Mouse (Mus musculus) testis, adult 2 months (tissue): Measurements from ENCODE around the gene Cntnap2. TPM values are rescaled to one million over a fixed set of nuclear protein-coding genes. Genes with fewer than 3 reads are reported as not detected.

Experiments used
- H3K27ac ChIP-seq: fragments of 200-500 bp; 2 replicates; pipeline ENCODE4 v1.5.1; 2012; ENCODE audit warnings: low read depth, low read length; ENCODE audit not compliant: control insufficient read depth, insufficient read depth
- H3K27me3 ChIP-seq: fragments of 200-500 bp; 2 replicates; pipeline ENCODE4 v1.6.1; 2012; ENCODE audit warnings: mild to moderate bottlenecking, low read length, moderate library complexity; ENCODE audit not compliant: control insufficient read depth, insufficient read depth
- H3K36me3 ChIP-seq: fragments of 200-500 bp; 2 replicates; pipeline ENCODE4 v1.6.1; 2012; ENCODE audit warnings: mild to moderate bottlenecking, low read length; ENCODE audit not compliant: control insufficient read depth, insufficient read depth
- H3K4me1 ChIP-seq: fragments of 200-500 bp; 2 replicates; pipeline ENCODE4 v1.6.1; 2012; ENCODE audit warnings: low read length; ENCODE audit not compliant: control insufficient read depth, insufficient read depth
- H3K4me3 ChIP-seq: fragments of 200-500 bp; 2 replicates; pipeline ENCODE4 v1.5.1; 2012; ENCODE audit warnings: low read depth, mild to moderate bottlenecking, low read length, moderate library complexity, mixed read lengths; ENCODE audit not compliant: control insufficient read depth
- CTCF ChIP-seq: fragments of 200-500 bp; IDR thresholded peaks from 2 replicates; pipeline ENCODE4 v1.5.1; 2012; ENCODE audit warnings: low read depth, mild to moderate bottlenecking, inconsistent platforms, low read length, moderate library complexity; ENCODE audit not compliant: control insufficient read depth, insufficient read depth, insufficient replicate concordance
- POLR2A ChIP-seq: fragments of 200-500 bp; IDR thresholded peaks from 2 replicates; pipeline ENCODE4 v1.6.1; 2012; ENCODE audit warnings: low read depth, mild to moderate bottlenecking, inconsistent platforms, low read length, moderate library complexity; ENCODE audit not compliant: control insufficient read depth
- polyA plus RNA-seq: library from polyadenylated mRNA; depleted of rRNA; stranded (reverse); fragments of >200 nt; gene quantifications from 2 replicates; pipeline ENCODE4 v1.2.3, GENCODE M21; 2012

The Cntnap2 gene
- polyA plus RNA-seq, 1 experiment: 49.6 TPM

DNA sequence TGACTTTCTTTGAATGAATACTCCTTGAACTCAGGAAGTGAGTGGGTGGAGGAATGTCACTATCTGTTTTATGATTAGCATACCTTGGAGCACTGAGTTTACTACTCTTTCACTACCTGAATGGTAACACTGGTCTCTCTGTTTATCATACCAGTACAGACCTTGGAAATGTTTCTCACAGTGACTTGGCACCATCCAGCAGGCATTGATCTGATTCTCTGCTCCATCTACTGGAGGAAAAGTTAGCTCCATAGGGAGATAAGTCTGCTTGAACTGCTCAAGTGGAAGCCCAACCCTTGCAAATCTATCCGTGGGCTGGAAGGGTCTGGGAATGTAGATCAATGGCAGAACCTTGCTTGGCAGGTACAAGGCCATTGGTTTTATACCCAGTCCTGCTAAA, 2235.3 kb downstream of the Cntnap2 start:
- TF ChIP-seq POLR2A (no peak), CTCF (no peak)
- H3K36me3 ChIP-seq: no peaks in the 10 kb centered on the region
- no peaks in the 10 kb centered on the region for H3K4me1 ChIP-seq
- H3K4me3 ChIP-seq: no peak overlapping the region
- H3K27ac ChIP-seq: no peak overlapping the region
- H3K27me3 ChIP-seq: no peaks in the 10 kb centered on the region

GRCm38 (mm10) chr6:47304848-47305490, 2245.8 kb downstream of the Cntnap2 start:
- Histone ChIP-seq H3K27me3 (no peaks in the 10 kb centered on the region), H3K27ac (no peak overlapping the region)
- TF ChIP-seq POLR2A: no peak
- TF ChIP-seq CTCF: no peak

DNA sequence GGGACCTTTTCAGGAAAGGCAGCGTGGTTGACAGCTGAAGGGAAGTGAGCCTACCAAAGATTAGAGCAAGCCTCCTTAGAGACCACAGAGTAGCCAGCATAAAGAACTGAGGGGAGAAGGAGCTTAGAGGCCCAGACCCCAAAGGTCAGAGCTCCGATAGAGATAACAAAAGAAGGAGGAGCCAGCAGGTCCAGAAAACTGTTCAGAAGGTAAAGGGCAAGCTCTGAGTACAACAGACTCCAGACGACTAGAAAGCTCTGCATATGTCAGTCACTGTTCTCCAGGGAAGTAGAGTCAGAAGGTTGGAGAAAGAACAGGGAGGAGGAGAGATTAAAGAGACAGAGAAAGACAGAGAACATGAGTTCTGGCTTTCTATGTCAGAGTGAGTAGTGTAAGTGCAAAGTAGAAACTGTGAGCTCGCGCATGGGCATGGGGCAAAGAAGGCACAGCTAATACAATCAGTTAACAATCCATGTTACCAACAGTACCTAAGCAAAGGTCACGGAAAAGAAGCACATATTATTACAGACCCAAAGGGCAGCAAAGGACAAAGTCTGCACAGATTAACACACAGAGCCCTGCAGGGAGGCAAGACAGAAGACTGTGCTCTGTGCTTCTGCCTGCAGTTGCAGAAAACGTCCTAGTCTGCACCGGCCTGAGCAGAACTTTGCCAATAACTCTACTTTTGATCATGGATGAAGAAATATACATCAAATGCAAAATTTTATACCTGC, 2247.1 kb downstream of the Cntnap2 start:
- H3K4me1 ChIP-seq: no peaks in the 10 kb centered on the region
- H3K4me3 ChIP-seq: no peak overlapping the region
- no peaks in the 10 kb centered on the region for H3K36me3 ChIP-seq
- H3K27ac ChIP-seq: no peak overlapping the region
- TF ChIP-seq CTCF (no peak), POLR2A (no peak)
- no peaks in the 10 kb centered on the region for H3K27me3 ChIP-seq

More at GRCm38 (mm10) chr6:47304848-47305490, 2245.8 kb downstream of the Cntnap2 start:
- no peaks in the 10 kb centered on the region for H3K4me1 ChIP-seq
- H3K36me3 ChIP-seq: no peaks in the 10 kb centered on the region
- H3K4me3 ChIP-seq: no peak overlapping the region

GRCm38 (mm10) chr6:47306954-47307353, 2247.8 kb downstream of the Cntnap2 start:
- H3K4me1 ChIP-seq: no peaks in the 10 kb centered on the region
- H3K27ac ChIP-seq: no peak overlapping the region
- H3K4me3 ChIP-seq: no peak overlapping the region
- TF ChIP-seq CTCF (no peak), POLR2A (no peak)
- H3K36me3 ChIP-seq: no peaks in the 10 kb centered on the region
- no peaks in the 10 kb centered on the region for H3K27me3 ChIP-seq

DNA sequence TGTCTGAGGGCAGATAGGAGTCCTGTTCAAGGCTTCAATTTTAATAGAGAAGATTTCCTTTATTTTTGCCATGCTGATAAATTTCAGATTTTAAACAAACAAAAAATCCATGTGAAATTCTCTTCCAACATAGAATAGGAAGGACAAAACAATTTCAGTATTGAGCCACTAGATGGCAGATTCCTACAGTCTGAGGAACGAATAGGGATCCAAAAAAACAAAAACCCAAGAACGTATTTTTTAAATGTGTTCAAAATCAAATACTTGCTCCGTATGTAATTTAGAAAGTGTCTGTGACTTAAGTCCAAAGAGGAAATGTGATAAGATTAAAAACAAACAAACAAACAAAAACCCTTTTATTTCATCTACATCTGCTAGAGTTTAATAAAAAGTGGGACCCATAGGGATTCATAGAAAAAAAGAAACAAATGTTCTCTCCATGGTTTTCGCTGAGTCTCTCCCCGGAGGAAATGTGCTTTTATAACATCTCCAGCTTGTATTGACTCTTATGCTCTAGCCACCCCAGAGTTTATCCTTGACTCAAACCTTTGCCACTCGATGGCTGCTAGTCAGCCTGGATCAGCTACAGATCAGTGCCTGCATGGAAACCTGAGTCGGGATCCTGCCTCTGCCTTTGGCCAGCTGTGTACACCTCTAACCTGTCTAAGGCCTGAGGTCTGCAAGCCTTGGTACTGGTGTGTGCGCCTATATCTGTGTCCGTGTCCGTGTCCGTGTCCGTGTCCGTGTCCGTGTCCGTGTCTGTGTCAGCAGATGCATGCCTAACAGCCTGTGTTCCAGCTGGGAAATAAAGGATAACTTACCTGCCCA, 2255.6 kb downstream of the Cntnap2 start:
- no peaks in the 10 kb centered on the region for H3K36me3 ChIP-seq
- H3K4me1 ChIP-seq: no peaks in the 10 kb centered on the region
- no peak overlapping the region for H3K4me3 ChIP-seq
- TF ChIP-seq CTCF (no peak), POLR2A (no peak)
- H3K27ac ChIP-seq: no peak overlapping the region
- no peaks in the 10 kb centered on the region for H3K27me3 ChIP-seq

- Histone ChIP-seq H3K27ac (no peak overlapping the region), H3K27me3 (no peaks in the 10 kb centered on the region), H3K4me1 (no peaks in the 10 kb centered on the region), H3K4me3 (no peak overlapping the region), H3K36me3 (no peaks in the 10 kb centered on the region)
- TF ChIP-seq CTCF (no peak), POLR2A (no peak)
Measured at GRCm38 (mm10) chr6:47315454-47315853, 2256.3 kb downstream of the Cntnap2 start.

GRCm38 (mm10) chr6:47317253-47317652, 2258.1 kb downstream of the Cntnap2 start:
- Histone ChIP-seq H3K27ac (no peak overlapping the region), H3K4me1 (no peaks in the 10 kb centered on the region), H3K27me3 (no peaks in the 10 kb centered on the region), H3K4me3 (no peak overlapping the region), H3K36me3 (no peaks in the 10 kb centered on the region)
- TF ChIP-seq POLR2A (no peak), CTCF (no peak)
